ENCODE assay signal across 8 mouse cellular contexts in the genomic region with DNA sequence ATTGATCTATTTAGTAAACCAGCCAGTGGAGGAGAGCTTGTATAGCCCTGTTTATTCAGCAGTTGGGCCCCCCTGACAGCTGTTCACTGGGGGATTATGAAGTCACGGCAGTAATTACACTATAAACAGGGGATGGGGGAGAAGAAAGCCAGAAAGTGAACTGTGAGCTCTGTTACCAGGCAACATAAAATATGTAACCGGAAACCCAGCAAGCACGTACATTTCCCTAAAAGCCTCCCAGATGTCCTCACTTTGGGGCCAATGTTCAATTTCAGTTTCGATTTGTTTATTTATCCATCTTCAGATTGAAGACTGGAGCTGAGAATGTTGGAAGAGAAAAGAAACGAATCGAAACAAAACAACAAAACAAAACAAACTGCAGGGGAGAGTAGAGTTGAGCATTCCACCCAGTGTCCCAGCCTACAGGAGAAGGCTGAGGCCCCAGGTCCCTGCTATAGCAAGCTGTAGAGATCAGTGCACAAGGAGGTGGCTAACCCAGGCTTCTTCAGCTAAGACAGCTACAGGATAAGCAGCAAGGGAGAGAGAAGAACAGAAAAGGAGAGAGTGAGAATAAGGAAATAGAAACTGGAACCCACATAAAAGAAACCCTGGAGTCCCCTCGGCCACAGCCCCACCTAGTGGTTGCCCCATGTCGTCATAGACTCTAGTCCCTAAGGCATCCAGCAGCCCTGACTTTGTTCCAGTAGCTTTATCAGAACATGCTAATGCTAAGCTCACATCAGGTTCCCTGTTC.
DNase-seq lines count a peak whose midpoint lies in the region; ATAC-seq and TF ChIP-seq lines count a peak whose summit lies in the region.

No protein-coding gene starts in this region.

- no peaks in the 10 kb centered on the region for H3K9me3 ChIP-seq in kidney, embryonic 16.5 days (ENCODE audit: low read length)

- peak overlapping the region; percentile 31; the same call in 1 of the 2 replicates for H3K9ac ChIP-seq in kidney, embryonic 16.5 days (replicated peaks; ENCODE audit: low read length)

- H3K4me2 ChIP-seq in kidney, embryonic 16.5 days (replicated peaks; ENCODE audit: low read depth, low read length) = peak overlapping the region; percentile 19

- peak; percentile 40 for DNase-seq in left cerebral cortex, adult 18-20 months (ENCODE audit: low spot score in 2 of 2)
- DNase-seq in left cerebral cortex, adult 11 months (ENCODE audit: low spot score) = no peak
- DNase-seq in heart, adult 9 months (ENCODE audit: low spot score in 2 of 2) = peak; percentile 55 to 68
- peak; percentile 65 for DNase-seq in lung, adult 2 months
- peak; percentile 81 for DNase-seq in thymus, postnatal 25 days

- H3K27me3 ChIP-seq in kidney, embryonic 16.5 days (ENCODE audit: insufficient read depth, low read length) = no peaks in the 10 kb centered on the region

- H3K27ac ChIP-seq in kidney, embryonic 16.5 days (ENCODE audit: low read length) = no peak overlapping the region

- peaks cover 8% of the 10 kb centered on the region; the same call in 1 of the 2 replicates for H3K4me1 ChIP-seq in kidney, embryonic 16.5 days (ENCODE audit: insufficient read depth, low read length)
- peaks cover 5% of the 10 kb centered on the region; the same call in 1 of the 2 replicates for H3K4me1 ChIP-seq in lung, adult 2 months (ENCODE audit: control insufficient read depth, insufficient read depth, low read length)

- ATAC-seq in common myeloid progenitor, adult 5-6 weeks (replicated peaks; ENCODE audit: low read depth, poor library complexity, severe bottlenecking) = peak; percentile 96
- peak; percentile 54; the same call in 1 of the 2 replicates for ATAC-seq in kidney, embryonic 16.5 days (ENCODE audit: low FRiP score, low TSS enrichment)
- peak; percentile 84 for ATAC-seq in neutrophil, adult 5-6 weeks (ENCODE audit: extremely low read depth, insufficient number of reproducible peaks, low FRiP score, poor library complexity, severe bottlenecking)

- WGBS in kidney, embryonic 16.5 days = 40% methylated on average over 8 of the region's 8 CpGs
- WGBS in lung, adult 2 months = 23% methylated on average over 8 of the region's 8 CpGs

- TF ChIP-seq CTCF in lung, adult 2 months (IDR thresholded peaks at IDR 0.05; ENCODE audit: insufficient read depth, low read length) = peak; percentile 85

- no peak overlapping the region; the same call in 1 of the 2 replicates for H3K4me3 ChIP-seq in kidney, embryonic 16.5 days (ENCODE audit: low read length)
- peak overlapping the region; percentile 68 for H3K4me3 ChIP-seq in lung, adult 2 months (replicated peaks; ENCODE audit: extremely low read depth, low read depth, low read length)

- no peaks in the 10 kb centered on the region for H3K36me3 ChIP-seq in kidney, embryonic 16.5 days (ENCODE audit: insufficient read depth, low read length)

- no peak for TF ChIP-seq POLR2A in lung, adult 2 months (IDR thresholded peaks at IDR 0.05; ENCODE audit: borderline replicate concordance, extremely low read depth, low read depth, low read length)
